In the genomic region with DNA sequence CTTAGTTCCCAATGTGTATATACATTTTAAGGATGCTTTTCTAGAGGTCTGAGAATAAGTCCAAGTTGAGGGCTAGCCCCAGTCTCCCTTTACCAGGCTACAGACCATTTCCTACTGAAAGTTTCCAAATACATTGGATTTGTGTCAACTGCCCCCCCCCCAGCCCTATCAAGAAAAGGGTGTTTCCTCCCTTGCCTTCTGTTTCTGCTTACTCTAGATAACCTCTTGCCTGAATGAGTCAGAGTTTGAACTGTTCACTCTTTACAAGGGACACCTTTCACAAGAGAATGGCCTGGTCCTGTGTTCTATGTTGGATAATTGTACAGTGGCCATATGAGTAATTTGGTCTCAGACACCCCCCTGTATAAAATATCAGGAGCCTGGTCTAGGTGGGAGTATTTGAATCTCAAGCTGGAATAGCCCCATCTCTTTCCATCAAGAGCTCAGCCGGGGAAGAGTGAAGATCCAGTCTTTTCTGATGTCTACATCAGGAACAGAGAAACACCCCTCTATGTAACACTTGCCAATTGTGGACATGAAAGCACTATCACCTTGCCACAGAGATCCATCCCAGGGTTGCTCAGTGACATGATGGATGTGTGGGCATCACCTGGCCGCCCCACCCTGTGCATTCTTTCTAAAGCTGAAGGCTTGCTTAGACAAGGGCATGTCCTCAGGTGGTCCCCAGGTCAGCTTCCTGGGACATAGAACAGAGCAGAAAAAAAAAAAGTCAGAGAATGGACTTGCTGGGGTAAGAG, we compare ENCODE assay signal across 18 mouse cellular contexts. TPM values are rescaled to one million over a fixed set of nuclear protein-coding genes. Genes with fewer than 3 reads are reported as not detected.
DNase-seq lines count a peak whose midpoint lies in the region; ATAC-seq lines count a peak whose summit lies in the region.
"Had no signal": no experiment of that assay in that cellular context is flagged by ENCODE, and none has a peak within 500 bp of the region (broad histone marks: within the 10 kb centered on the region; RNA-seq: fewer than 3 reads in every experiment).

No protein-coding gene starts in this region.

- H3K4me2 ChIP-seq in liver, embryonic 16.5 days (ENCODE audit: low read depth, low read length): peak overlapping the region; percentile 53
- H3K4me2 ChIP-seq in hindbrain, embryonic 14.5 days (replicated peaks): no peak overlapping the region
- H3K4me2 ChIP-seq: limb, embryonic 13.5 days had no signal

- peaks cover 39% of the 10 kb centered on the region for H3K27me3 ChIP-seq in erythroblast, embryonic 14.5 days (ENCODE audit: control insufficient read depth)
- no peaks in the 10 kb centered on the region for H3K27me3 ChIP-seq in liver, embryonic 16.5 days (ENCODE audit: control insufficient read depth, insufficient read depth, low read depth, low read length)
- no peaks in the 10 kb centered on the region for H3K27me3 ChIP-seq in hindbrain, embryonic 14.5 days (ENCODE audit: control insufficient read depth, insufficient read depth, low read length)

- peak; percentile 15 for DNase-seq in spleen, adult 12 weeks (ENCODE audit: low spot score)
- DNase-seq in spleen, adult 18-20 months: no peak
- no peak for DNase-seq in thymus, postnatal 14 days
- no peak for DNase-seq in ovary, adult 18-20 months (ENCODE audit: low spot score)
- DNase-seq in hindbrain, embryonic 14.5 days (ENCODE audit: low spot score): no peak
- DNase-seq: adrenal gland, postnatal 36 days; cerebellum, postnatal 36 days; heart, postnatal 14 days; kidney, adult 8-10 months; layer of hippocampus, postnatal 36 days; thymus, postnatal 4 days had no signal

- no peaks in the 10 kb centered on the region for H3K9me3 ChIP-seq in erythroblast, embryonic 14.5 days (ENCODE audit: control insufficient read depth, low read length)
- H3K9me3 ChIP-seq in liver, embryonic 16.5 days (replicated peaks; ENCODE audit: control insufficient read depth, low read length): no peaks in the 10 kb centered on the region
- no peaks in the 10 kb centered on the region for H3K9me3 ChIP-seq in hindbrain, embryonic 14.5 days (ENCODE audit: control insufficient read depth, low read length)
- H3K9me3 ChIP-seq: forebrain, embryonic 10.5 days; limb, embryonic 13.5 days had no signal

- H3K9ac ChIP-seq in liver, embryonic 16.5 days (ENCODE audit: low read depth, low read length): peak overlapping the region; percentile 28
- no peak overlapping the region for H3K9ac ChIP-seq in hindbrain, embryonic 14.5 days
- H3K9ac ChIP-seq: limb, embryonic 13.5 days had no signal

- peak overlapping the region; percentile 78 for H3K27ac ChIP-seq in liver, embryonic 16.5 days (ENCODE audit: low read length)
- H3K27ac ChIP-seq in hindbrain, embryonic 14.5 days: no peak overlapping the region
- H3K27ac ChIP-seq: forebrain, embryonic 10.5 days; limb, embryonic 13.5 days had no signal

- peak overlapping the region; percentile 23 for H3K4me3 ChIP-seq in erythroblast, embryonic 14.5 days (replicated peaks)
- H3K4me3 ChIP-seq in liver, embryonic 16.5 days (ENCODE audit: low read depth, low read length): 0 out of 2 replicates have a peak overlapping the region, but pooled peaks have one; percentile 7
- H3K4me3 ChIP-seq in hindbrain, embryonic 14.5 days (replicated peaks; ENCODE audit: low read length): no peak overlapping the region
- H3K4me3 ChIP-seq: forebrain, embryonic 10.5 days; limb, embryonic 13.5 days had no signal

- H3K36me3 ChIP-seq in erythroblast, embryonic 14.5 days (ENCODE audit: control insufficient read depth): no peaks in the 10 kb centered on the region
- H3K36me3 ChIP-seq in liver, embryonic 16.5 days (ENCODE audit: control insufficient read depth, insufficient read depth): no peaks in the 10 kb centered on the region
- no peaks in the 10 kb centered on the region for H3K36me3 ChIP-seq in hindbrain, embryonic 14.5 days (replicated peaks; ENCODE audit: control insufficient read depth, insufficient read depth)
- H3K36me3 ChIP-seq: forebrain, embryonic 10.5 days; limb, embryonic 13.5 days had no signal

- WGBS in liver, embryonic 16.5 days (ENCODE audit: insufficient replicate concordance): 85% methylated on average over 2 of the region's 2 CpGs
- 84% methylated on average over 2 of the region's 2 CpGs for WGBS in hindbrain, embryonic 14.5 days

- ATAC-seq in liver, embryonic 16.5 days (ENCODE audit: low read depth): peak; percentile 90
- no peak for ATAC-seq in hindbrain, embryonic 14.5 days (ENCODE audit: low FRiP score)
- ATAC-seq: hindbrain, embryonic 16.5 days; lung, postnatal 0 days had no signal

- peaks cover 51% of the 10 kb centered on the region for H3K4me1 ChIP-seq in erythroblast, embryonic 14.5 days (ENCODE audit: control insufficient read depth)
- H3K4me1 ChIP-seq in liver, embryonic 16.5 days (ENCODE audit: control insufficient read depth, low read depth, low read length): peaks cover 25% of the 10 kb centered on the region
- no peaks in the 10 kb centered on the region; the same call in 1 of the 2 replicates for H3K4me1 ChIP-seq in hindbrain, embryonic 14.5 days (replicated peaks; ENCODE audit: control insufficient read depth, insufficient read depth, low read length)

RNA-seq across cellular contexts. Expression of a gene that starts 23.5 kb away (rescaled TPM):
- polyA plus RNA-seq in erythroblast, embryonic 14.5 days (2012): not detected in 2 replicates
- 6.2 and 7.4 TPM in 2 replicates for polyA plus RNA-seq in liver, embryonic 16.5 days (2015; fragmentation: Nextera tagmentation; extraction: Ambion mirVana)
- 21.5 and 25.5 TPM in 2 replicates for polyA plus RNA-seq in hindbrain, embryonic 14.5 days (2014; fragmentation: Nextera tagmentation; extraction: Ambion mirVana)

RNA-seq across cellular contexts. Expression of a gene that starts 41.6 kb away (rescaled TPM):
- not detected in 2 replicates for polyA plus RNA-seq in erythroblast, embryonic 14.5 days (2012)
- polyA plus RNA-seq in liver, embryonic 16.5 days (2015; fragmentation: Nextera tagmentation; extraction: Ambion mirVana): not detected in 2 replicates
- polyA plus RNA-seq in hindbrain, embryonic 14.5 days (2014; fragmentation: Nextera tagmentation; extraction: Ambion mirVana): 0.31 and 0.32 TPM in 2 replicates
- polyA plus RNA-seq: forebrain, embryonic 10.5 days; limb, embryonic 13.5 days; lung, postnatal 0 days; spleen, adult 2 months had no signal
